Mouse (Mus musculus): ENCODE measurements around the gene Alg12. TPM values are rescaled to one million over a fixed set of nuclear protein-coding genes. Genes with fewer than 3 reads are reported as not detected.

Gene Alg12
- polyA plus RNA-seq, 1 experiment: not detected

- Histone ChIP-seq H3K4me3 (ENCODE audit: insufficient read depth, low read depth, low read length) (no peak overlapping the region), H3K27ac (ENCODE audit: insufficient read depth, low read depth, low read length) (no peak overlapping the region), H3K4me1 (ENCODE audit: control insufficient read depth, insufficient read depth, low read length) (peaks cover 25% of the 10 kb centered on the region)
- TF ChIP-seq CTCF (IDR thresholded peaks at IDR 0.05; ENCODE audit: insufficient read depth, low read depth, low read length): no peak
- TF ChIP-seq POLR2A (IDR thresholded peaks at IDR 0.05; ENCODE audit: insufficient read depth, low read depth, low read length): no peak
- WGBS: 92% methylated on average over 5 of the region's 5 CpGs
Observed at GRCm38 (mm10) chr15:88856613-88857012, 37.5 kb upstream of the Alg12 start.

DNA sequence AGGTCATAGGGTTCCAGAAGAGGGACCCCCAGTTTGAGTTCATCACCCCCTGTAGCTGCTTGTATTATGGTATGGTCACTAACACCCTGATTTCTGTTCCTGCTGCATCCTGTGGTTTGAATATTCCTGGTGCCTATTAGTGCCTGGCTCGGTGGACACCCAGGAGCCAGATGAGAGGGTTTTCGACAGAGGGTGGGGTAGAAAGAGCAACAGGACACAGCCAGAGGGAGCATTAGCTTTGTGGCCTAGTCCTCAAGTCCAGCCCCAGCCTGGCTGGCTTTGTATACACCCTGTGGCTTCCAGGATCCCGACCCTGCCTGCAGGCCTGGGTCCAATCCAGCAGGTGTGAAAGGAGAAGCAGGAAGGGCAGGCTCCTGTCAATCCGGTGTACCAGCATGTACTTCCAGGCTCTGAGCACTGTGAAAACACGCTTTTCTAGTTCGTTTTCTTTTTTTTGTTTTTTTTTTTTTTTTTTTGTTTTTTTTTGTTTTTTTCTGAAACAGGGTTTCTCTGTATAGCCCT is 36.8 kb upstream of the Alg12 start:
- Histone ChIP-seq H3K27ac (ENCODE audit: insufficient read depth, low read depth, low read length) (no peak overlapping the region), H3K4me1 (ENCODE audit: control insufficient read depth, insufficient read depth, low read length) (peaks cover 30% of the 10 kb centered on the region), H3K4me3 (ENCODE audit: insufficient read depth, low read depth, low read length) (no peak overlapping the region)
- no peak for TF ChIP-seq POLR2A (IDR thresholded peaks at IDR 0.05; ENCODE audit: insufficient read depth, low read depth, low read length)
- TF ChIP-seq CTCF (IDR thresholded peaks at IDR 0.05; ENCODE audit: insufficient read depth, low read depth, low read length): no peak
- 83% methylated on average over 6 of the region's 6 CpGs for WGBS

GRCm38 (mm10) chr15:88854969-88855830 is 36.1 kb upstream of the Alg12 start:
- Histone ChIP-seq H3K4me3 (ENCODE audit: insufficient read depth, low read depth, low read length) (no peak overlapping the region), H3K27ac (ENCODE audit: insufficient read depth, low read depth, low read length) (no peak overlapping the region), H3K4me1 (ENCODE audit: control insufficient read depth, insufficient read depth, low read length) (peaks cover 38% of the 10 kb centered on the region)
- TF ChIP-seq POLR2A (IDR thresholded peaks at IDR 0.05; ENCODE audit: insufficient read depth, low read depth, low read length) (no peak), CTCF (IDR thresholded peaks at IDR 0.05; ENCODE audit: insufficient read depth, low read depth, low read length) (no peak)
- 82% methylated on average over 15 of the region's 15 CpGs for WGBS

GRCm38 (mm10) chr15:88854119-88854968 is 35.2 kb upstream of the Alg12 start:
- 46% methylated on average over 6 of the region's 6 CpGs for WGBS
- Histone ChIP-seq H3K4me1 (ENCODE audit: control insufficient read depth, insufficient read depth, low read length) (peaks cover 40% of the 10 kb centered on the region), H3K27ac (ENCODE audit: insufficient read depth, low read depth, low read length) (no peak overlapping the region), H3K4me3 (ENCODE audit: insufficient read depth, low read depth, low read length) (no peak overlapping the region)
- TF ChIP-seq POLR2A (IDR thresholded peaks at IDR 0.05; ENCODE audit: insufficient read depth, low read depth, low read length): no peak

GRCm38 (mm10) chr15:88853106-88853505 is 34.0 kb upstream of the Alg12 start:
- peaks cover 35% of the 10 kb centered on the region for H3K4me1 ChIP-seq (ENCODE audit: control insufficient read depth, insufficient read depth, low read length)
- WGBS: 94% methylated on average over 9 of the region's 9 CpGs
- TF ChIP-seq POLR2A (IDR thresholded peaks at IDR 0.05; ENCODE audit: insufficient read depth, low read depth, low read length) (no peak), CTCF (IDR thresholded peaks at IDR 0.05; ENCODE audit: insufficient read depth, low read depth, low read length) (no peak)
- H3K4me3 ChIP-seq (ENCODE audit: insufficient read depth, low read depth, low read length): no peak overlapping the region
- H3K27ac ChIP-seq (ENCODE audit: insufficient read depth, low read depth, low read length): no peak overlapping the region

DNA sequence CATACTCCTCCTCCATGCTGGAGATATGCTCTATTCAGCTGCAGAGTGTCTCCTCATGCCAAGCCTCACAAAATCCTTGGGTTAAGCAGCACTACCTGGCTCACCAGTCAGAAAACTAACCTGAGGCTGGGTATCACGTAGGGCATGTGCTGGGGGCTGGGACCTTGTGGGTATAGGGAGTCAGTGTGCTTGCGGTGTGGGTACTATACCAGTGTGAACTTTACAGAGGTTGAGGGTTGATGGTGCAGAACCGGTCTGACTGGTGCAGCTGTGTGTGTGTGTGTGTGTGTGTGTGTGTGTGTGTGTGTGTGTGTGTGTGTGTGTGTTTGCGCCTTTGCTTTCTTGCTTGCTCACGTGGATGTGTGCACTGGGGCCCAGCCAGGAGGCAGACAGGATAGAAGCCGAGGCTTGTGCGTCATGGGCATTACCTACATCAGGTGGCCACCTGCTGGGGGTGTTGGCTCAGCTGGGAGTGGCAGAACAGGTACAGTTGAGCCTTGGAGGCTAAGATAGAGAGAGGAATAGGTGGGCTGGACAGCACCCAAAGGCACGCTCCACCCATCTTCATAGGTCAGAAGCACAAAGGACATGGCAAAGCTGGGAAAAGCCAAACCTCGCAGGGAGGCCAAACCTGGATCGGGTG is 32.5 kb upstream of the Alg12 start:
- Histone ChIP-seq H3K4me3 (ENCODE audit: insufficient read depth, low read depth, low read length) (no peak overlapping the region), H3K27ac (ENCODE audit: insufficient read depth, low read depth, low read length) (no peak overlapping the region; the same call in 1 of the 2 replicates), H3K4me1 (ENCODE audit: control insufficient read depth, insufficient read depth, low read length) (peaks cover 32% of the 10 kb centered on the region)
- WGBS: 68% methylated on average over 10 of the region's 10 CpGs
- TF ChIP-seq POLR2A (IDR thresholded peaks at IDR 0.05; ENCODE audit: insufficient read depth, low read depth, low read length) (no peak), CTCF (IDR thresholded peaks at IDR 0.05; ENCODE audit: insufficient read depth, low read depth, low read length) (no peak)

- TF ChIP-seq CTCF (IDR thresholded peaks at IDR 0.05; ENCODE audit: insufficient read depth, low read depth, low read length) (no peak), POLR2A (IDR thresholded peaks at IDR 0.05; ENCODE audit: insufficient read depth, low read depth, low read length) (no peak)
- WGBS: 38% methylated on average over 3 of the region's 3 CpGs
- Histone ChIP-seq H3K4me3 (ENCODE audit: insufficient read depth, low read depth, low read length) (no peak overlapping the region), H3K27ac (ENCODE audit: insufficient read depth, low read depth, low read length) (peak overlapping the region; percentile 67), H3K4me1 (ENCODE audit: control insufficient read depth, insufficient read depth, low read length) (peaks cover 32% of the 10 kb centered on the region)
Observed at GRCm38 (mm10) chr15:88851076-88851475, 32.0 kb upstream of the Alg12 start.

DNA sequence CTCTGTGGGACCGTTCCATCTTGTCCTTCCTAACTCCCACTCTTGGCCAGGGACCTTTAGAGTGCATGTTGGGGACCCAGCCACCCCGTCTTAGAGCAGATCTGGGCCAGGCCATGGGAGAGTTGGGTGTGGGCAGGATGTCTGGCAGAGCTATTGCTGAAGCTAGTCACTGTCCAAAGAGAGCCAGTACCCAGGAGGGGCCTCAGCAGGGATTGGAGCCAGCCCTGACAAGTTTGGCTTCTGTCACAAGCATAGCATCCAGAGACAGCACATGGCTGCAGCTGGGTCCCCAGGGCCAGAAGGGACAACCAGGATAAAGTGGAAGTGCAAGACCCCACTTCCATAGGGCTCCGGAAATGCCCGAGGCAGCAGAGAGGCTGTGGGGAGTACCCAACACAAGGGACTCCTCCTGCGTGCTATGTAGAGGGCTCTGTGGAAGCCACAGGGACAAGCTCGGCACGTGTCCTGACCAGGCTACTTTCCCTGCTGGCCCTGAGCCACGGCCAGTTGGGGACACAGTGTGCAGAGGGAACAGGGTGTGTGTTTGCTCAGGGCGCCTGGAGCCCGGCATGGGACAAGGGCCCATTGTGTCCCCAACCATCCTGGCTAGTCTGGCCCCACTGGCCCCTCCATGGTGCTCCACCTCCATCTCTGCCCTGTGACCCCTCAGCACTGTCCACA is 31.2 kb upstream of the Alg12 start:
- TF ChIP-seq CTCF (IDR thresholded peaks at IDR 0.05; ENCODE audit: insufficient read depth, low read depth, low read length) (no peak), POLR2A (IDR thresholded peaks at IDR 0.05; ENCODE audit: insufficient read depth, low read depth, low read length) (no peak)
- WGBS: 57% methylated on average over 10 of the region's 10 CpGs
- Histone ChIP-seq H3K4me3 (ENCODE audit: insufficient read depth, low read depth, low read length) (no peak overlapping the region), H3K4me1 (ENCODE audit: control insufficient read depth, insufficient read depth, low read length) (peaks cover 32% of the 10 kb centered on the region), H3K27ac (ENCODE audit: insufficient read depth, low read depth, low read length) (peak overlapping the region; percentile 67; the same call in 1 of the 2 replicates)

Measured in olfactory bulb, adult 2 months (tissue).